Mouse (Mus musculus) midbrain, postnatal 0 days (tissue): ENCODE data around the gene Plg. TPM values are rescaled to one million over a fixed set of nuclear protein-coding genes. Genes with fewer than 3 reads are reported as not detected.

Experiments
- ATAC-seq: fragments of 200-750 bp; cut with Nextera tagmentation; 2 replicates; pipeline ENCODE4 v1.8.0; 2017; ENCODE audit warnings: moderate number of reproducible peaks, mild to moderate bottlenecking, moderate TSS enrichment, moderate library complexity; ENCODE audit not compliant: low FRiP score
- DNase-seq: peaks from one replicate; pipeline ENCODE4 v3.0.0-alpha.2; 2015; ENCODE audit warnings: low spot score
- H3K27ac ChIP-seq: fragments of 300-500 bp; sonication (generic); 2 replicates; pipeline ENCODE4 v1.5.1; 2014; ENCODE audit warnings: low read depth, mild to moderate bottlenecking, low read length, mixed read lengths
- H3K27me3 ChIP-seq: fragments of 300-500 bp; sonication (generic); 2 replicates; pipeline ENCODE4 v1.6.1; 2014; ENCODE audit warnings: low read length, control low read depth, mixed read lengths; ENCODE audit not compliant: insufficient read depth
- H3K36me3 ChIP-seq: fragments of 300-500 bp; sonication (generic); 2 replicates; pipeline ENCODE4 v1.6.1; 2014; ENCODE audit warnings: low read length, control low read depth, mixed read lengths; ENCODE audit not compliant: insufficient read depth
- H3K4me1 ChIP-seq: fragments of 300-500 bp; sonication (generic); 2 replicates; pipeline ENCODE4 v1.6.1; 2014; ENCODE audit warnings: mild to moderate bottlenecking, control low read depth, antibody characterized with exemption, low read length, mixed read lengths; ENCODE audit not compliant: insufficient read depth
- H3K4me2 ChIP-seq: fragments of 300-500 bp; sonication (generic); 2 replicates; pipeline ENCODE4 v1.6.1; 2014; ENCODE audit warnings: low read depth, mild to moderate bottlenecking, low read length, mixed read lengths; ENCODE audit not compliant: poor library complexity, severe bottlenecking
- H3K4me3 ChIP-seq: fragments of 300-500 bp; sonication (generic); 2 replicates; pipeline ENCODE4 v1.5.1; 2014; ENCODE audit warnings: low read depth, mild to moderate bottlenecking, low read length, moderate library complexity
- H3K9ac ChIP-seq: fragments of 300-500 bp; sonication (generic); replicated peaks from 2 replicates; pipeline ENCODE4 v1.6.1; 2014; ENCODE audit warnings: mild to moderate bottlenecking, low read length, moderate library complexity, mixed read lengths; ENCODE audit not compliant: poor library complexity, severe bottlenecking
- H3K9me3 ChIP-seq: fragments of 300-500 bp; sonication (generic); 2 replicates; pipeline ENCODE4 v1.6.1; 2016; ENCODE audit warnings: low read length, control low read depth
- CTCF ChIP-seq: IDR thresholded peaks from 2 replicates; pipeline ENCODE4 v1.5.1; 2016; ENCODE audit warnings: antibody characterized with exemption, mild to moderate bottlenecking
- WGBS: fragments of 180-500 bp; shearing (Covaris S2); extraction: QIAGEN DNeasy Blood & Tissue Kit; methylation state at CpG from one replicate; pipeline ENCODE4 v1.1.7; 2014; 5-methylcytosine and 5-hydroxymethylcytosine counted together
- polyA plus RNA-seq: library from polyadenylated mRNA; unstranded; fragments of >200 nt; fragmentation: Nextera tagmentation; extraction: Ambion mirVana; gene quantifications from 2 replicates; pipeline ENCODE4 v1.2.1, GENCODE M21; 2015
- total RNA-seq: library from RNA; depleted of rRNA; stranded (reverse); fragments of >200 nt; gene quantifications from 2 replicates; pipeline ENCODE4 v1.2.3, GENCODE M21; 2014

The Plg gene
- total and polyA plus RNA-seq, 2 experiments from 2014 or later = not detected

DNA sequence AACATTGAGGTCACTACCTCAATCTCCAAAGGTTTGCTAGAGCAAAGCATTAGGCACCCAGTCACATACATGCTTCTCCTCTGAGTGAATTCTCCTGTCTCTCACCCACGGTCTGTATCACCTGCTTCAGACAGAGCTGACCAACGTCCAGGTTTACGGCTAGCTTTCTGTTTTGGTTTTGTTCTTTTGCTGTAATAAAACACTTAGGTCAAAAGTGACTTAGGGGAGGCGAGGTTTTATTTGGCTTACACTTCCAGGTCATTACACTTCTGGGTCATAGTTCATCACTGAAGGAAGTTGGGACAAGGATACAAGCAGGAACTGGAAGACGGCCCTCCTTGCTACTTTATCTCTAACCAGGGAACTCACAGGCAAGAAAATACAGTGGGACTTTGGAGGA is 9.0 kb upstream of the Plg start:
- H3K4me3 ChIP-seq = no peak overlapping the region
- no peaks in the 10 kb centered on the region for H3K36me3 ChIP-seq
- no peak overlapping the region for H3K4me2 ChIP-seq
- no peak for ATAC-seq
- no peak overlapping the region for H3K27ac ChIP-seq
- 81% methylated on average over 5 of the region's 5 CpGs for WGBS
- H3K9me3 ChIP-seq = no peaks in the 10 kb centered on the region
- no peak for TF ChIP-seq CTCF
- no peak for DNase-seq
- H3K9ac ChIP-seq = no peak overlapping the region
- H3K4me1 ChIP-seq = no peaks in the 10 kb centered on the region
- no peaks in the 10 kb centered on the region for H3K27me3 ChIP-seq

GRCm38 (mm10) chr17:12370289-12370688 is 8.1 kb upstream of the Plg start:
- TF ChIP-seq CTCF = no peak
- H3K4me2 ChIP-seq = no peak overlapping the region
- no peak for DNase-seq
- no peaks in the 10 kb centered on the region for H3K36me3 ChIP-seq
- ATAC-seq = no peak
- H3K4me1 ChIP-seq = no peaks in the 10 kb centered on the region
- no peaks in the 10 kb centered on the region for H3K27me3 ChIP-seq
- WGBS = 83% methylated on average over 4 of the region's 4 CpGs
- no peak overlapping the region for H3K9ac ChIP-seq
- no peaks in the 10 kb centered on the region for H3K9me3 ChIP-seq
- no peak overlapping the region for H3K4me3 ChIP-seq
- no peak overlapping the region for H3K27ac ChIP-seq

DNA sequence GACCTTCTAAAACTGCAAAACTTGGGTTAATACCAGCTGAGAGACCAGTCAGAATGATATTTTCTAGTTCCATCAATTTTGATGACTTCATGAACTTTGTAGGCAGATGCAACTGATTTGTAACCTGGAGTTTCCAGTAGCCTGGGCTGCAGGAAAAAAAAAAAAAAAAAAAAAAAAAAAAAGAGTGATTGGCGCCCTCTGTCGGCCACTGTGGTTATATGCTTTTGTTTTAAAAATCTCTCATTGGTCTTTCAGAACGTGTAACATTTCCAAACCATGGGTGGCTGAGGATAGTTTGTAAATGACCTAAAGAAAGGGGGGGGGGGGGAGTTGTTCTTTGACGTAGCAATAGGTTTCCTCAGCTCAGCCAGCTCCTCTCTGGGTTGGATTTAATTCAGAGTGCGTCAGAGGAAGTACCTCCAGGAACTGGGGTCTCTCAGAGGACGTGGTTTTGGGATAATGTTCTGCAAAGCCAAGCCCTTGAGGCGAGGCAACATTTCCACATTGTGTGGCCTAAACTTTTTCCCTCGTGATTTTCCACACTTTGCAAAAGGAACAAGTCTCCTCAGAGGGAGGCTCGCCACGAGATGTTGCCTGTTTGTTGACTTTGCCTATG is 7.0 kb upstream of the Plg start:
- Histone ChIP-seq H3K4me2 (0 out of 2 replicates have a peak overlapping the region, but pooled peaks have one; percentile 16), H3K27ac (no peak overlapping the region), H3K27me3 (no peaks in the 10 kb centered on the region), H3K4me1 (no peaks in the 10 kb centered on the region), H3K9ac (no peak overlapping the region), H3K4me3 (no peak overlapping the region), H3K36me3 (no peaks in the 10 kb centered on the region), H3K9me3 (no peaks in the 10 kb centered on the region)
- 32% methylated on average over 10 of the region's 10 CpGs for WGBS
- ATAC-seq = no peak
- peak; percentile 47 for DNase-seq
- TF ChIP-seq CTCF = peak; percentile 73

- Histone ChIP-seq H3K4me3 (no peak overlapping the region), H3K36me3 (no peaks in the 10 kb centered on the region), H3K9ac (no peak overlapping the region), H3K4me2 (no peak overlapping the region), H3K27ac (no peak overlapping the region), H3K27me3 (no peaks in the 10 kb centered on the region), H3K4me1 (no peaks in the 10 kb centered on the region), H3K9me3 (no peaks in the 10 kb centered on the region)
- WGBS = 20% methylated on average over 4 of the region's 4 CpGs
- ATAC-seq (no peak), DNase-seq (peak; percentile 75)
- peak; percentile 85 for TF ChIP-seq CTCF
These were observed 6.4 kb upstream of the Plg start for GRCm38 (mm10) chr17:12372021-12372420.

DNA sequence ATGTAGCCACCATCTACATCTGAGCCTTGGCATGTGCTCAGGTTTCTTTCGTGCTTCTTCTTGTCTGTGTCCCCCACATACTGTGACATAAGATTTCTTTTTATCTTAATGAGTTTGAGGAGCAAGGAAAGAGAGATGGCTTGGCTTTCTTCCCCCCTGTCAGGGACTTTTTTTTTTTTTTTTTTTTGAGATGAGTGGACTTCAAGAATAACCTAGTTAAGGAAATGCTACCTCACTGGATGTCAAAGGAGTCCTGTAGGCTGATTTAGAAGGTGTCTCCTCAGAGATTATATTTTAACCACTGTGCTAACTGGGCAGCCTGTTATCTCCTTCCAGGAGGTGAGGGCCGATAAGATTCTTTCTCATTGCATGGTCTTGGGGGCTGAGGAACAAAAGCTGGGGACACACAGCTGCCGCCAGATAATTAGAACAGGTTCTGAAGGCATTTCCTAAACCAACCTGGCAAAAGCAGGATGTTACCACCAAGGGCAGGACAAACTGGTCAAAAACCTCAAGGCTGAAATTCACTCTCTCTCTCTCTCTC is 4.7 kb upstream of the Plg start:
- Histone ChIP-seq H3K4me2 (no peak overlapping the region), H3K4me1 (no peaks in the 10 kb centered on the region), H3K9me3 (no peaks in the 10 kb centered on the region), H3K4me3 (no peak overlapping the region), H3K36me3 (no peaks in the 10 kb centered on the region), H3K9ac (no peak overlapping the region), H3K27ac (no peak overlapping the region), H3K27me3 (no peaks in the 10 kb centered on the region)
- no peak for TF ChIP-seq CTCF
- 68% methylated on average over 3 of the region's 3 CpGs for WGBS
- DNase-seq (no peak), ATAC-seq (no peak)

GRCm38 (mm10) chr17:12380287-12380686 is 1.9 kb downstream of the Plg start:
- TF ChIP-seq CTCF = no peak
- no peaks in the 10 kb centered on the region for H3K27me3 ChIP-seq
- no peak overlapping the region for H3K4me2 ChIP-seq
- H3K27ac ChIP-seq = no peak overlapping the region
- no peak for ATAC-seq
- no peak overlapping the region for H3K4me3 ChIP-seq
- no peaks in the 10 kb centered on the region for H3K9me3 ChIP-seq
- H3K4me1 ChIP-seq = no peaks in the 10 kb centered on the region
- no peak overlapping the region for H3K9ac ChIP-seq
- no peak for DNase-seq
- no peaks in the 10 kb centered on the region for H3K36me3 ChIP-seq
- WGBS = 87% methylated on average over 4 of the region's 4 CpGs
